Mouse (Mus musculus) cerebellum, adult 8-10 months (tissue): Measurements from ENCODE around the gene D630045J12Rik.

Experiments
- DNase-seq: peaks from one replicate; pipeline ENCODE4 v3.0.0; 2022

D630045J12Rik gene

GRCm38 (mm10) chr6:38242295-38242830 lies 11.4 kb downstream of the D630045J12Rik start:
- no peak for DNase-seq

GRCm38 (mm10) chr6:38241508-38241907 lies 12.3 kb downstream of the D630045J12Rik start:
- no peak for DNase-seq

- no peak for DNase-seq
These were observed 13.2 kb downstream of the D630045J12Rik start for GRCm38 (mm10) chr6:38240618-38241017.

GRCm38 (mm10) chr6:38238382-38238781 lies 15.4 kb downstream of the D630045J12Rik start:
- no peak for DNase-seq

GRCm38 (mm10) chr6:38235991-38236658 lies 17.7 kb downstream of the D630045J12Rik start:
- no peak for DNase-seq

GRCm38 (mm10) chr6:38233803-38234202 lies 20.0 kb downstream of the D630045J12Rik start:
- DNase-seq, result no peak

- no peak for DNase-seq
These were observed 20.9 kb downstream of the D630045J12Rik start for GRCm38 (mm10) chr6:38232917-38233316.

GRCm38 (mm10) chr6:38231994-38232393 lies 21.8 kb downstream of the D630045J12Rik start:
- no peak for DNase-seq

GRCm38 (mm10) chr6:38224079-38224478 lies 29.7 kb downstream of the D630045J12Rik start:
- no peak for DNase-seq

GRCm38 (mm10) chr6:38219261-38219660 lies 34.5 kb downstream of the D630045J12Rik start:
- peak; percentile 76 for DNase-seq

- DNase-seq, result no peak
These were observed 38.2 kb downstream of the D630045J12Rik start for GRCm38 (mm10) chr6:38215448-38216110.

- no peak for DNase-seq
These were observed 46.2 kb downstream of the D630045J12Rik start for GRCm38 (mm10) chr6:38207621-38208020.

GRCm38 (mm10) chr6:38206941-38207531 lies 46.8 kb downstream of the D630045J12Rik start:
- DNase-seq, result no peak

- no peak for DNase-seq
These were observed 48.4 kb downstream of the D630045J12Rik start for GRCm38 (mm10) chr6:38205375-38205774.

- no peak for DNase-seq
These were observed 50.0 kb downstream of the D630045J12Rik start for GRCm38 (mm10) chr6:38203820-38204219.

GRCm38 (mm10) chr6:38202816-38203215 lies 51.0 kb downstream of the D630045J12Rik start:
- DNase-seq, result no peak

GRCm38 (mm10) chr6:38201495-38201894 lies 52.3 kb downstream of the D630045J12Rik start:
- no peak for DNase-seq

GRCm38 (mm10) chr6:38199599-38199998 lies 54.2 kb downstream of the D630045J12Rik start:
- DNase-seq, result no peak

- DNase-seq, result no peak
These were observed 55.1 kb downstream of the D630045J12Rik start for GRCm38 (mm10) chr6:38198727-38199126.

- DNase-seq, result peak; percentile 86
These were observed 57.3 kb downstream of the D630045J12Rik start for GRCm38 (mm10) chr6:38196266-38197189.

GRCm38 (mm10) chr6:38195306-38195705 lies 58.5 kb downstream of the D630045J12Rik start:
- DNase-seq, result no peak

- DNase-seq, result no peak
These were observed 59.8 kb downstream of the D630045J12Rik start for GRCm38 (mm10) chr6:38194046-38194445.

GRCm38 (mm10) chr6:38192952-38193351 lies 60.9 kb downstream of the D630045J12Rik start:
- DNase-seq, result no peak
